Mouse (Mus musculus) myocyte (in vitro differentiated cells): ENCODE data around the gene Gstp3. TPM values are rescaled to one million over a fixed set of nuclear protein-coding genes. Genes with fewer than 3 reads are reported as not detected.
A peak's percentile ranks its signal among the peaks of the same experiment; 100 is the strongest.

Experiments used
- H3K27me3 ChIP-seq: one replicate; pipeline ENCODE4 v1.6.1; 2011; ENCODE audit not compliant: control insufficient read depth, insufficient read depth, insufficient read length
- H3K36me3 ChIP-seq: one replicate; pipeline ENCODE4 v1.6.1; 2011; ENCODE audit not compliant: control insufficient read depth, insufficient read depth
- H3K4me2 ChIP-seq: one replicate; pipeline ENCODE4 v1.6.1; 2011; ENCODE audit warnings: low read depth, control low read depth
- H3K4me3 ChIP-seq: one replicate; pipeline ENCODE4 v1.5.1; 2011; ENCODE audit warnings: mild to moderate bottlenecking, control low read depth, moderate library complexity
- H3K79me2 ChIP-seq: one replicate; pipeline ENCODE4 v1.6.1; 2011; ENCODE audit not compliant: control insufficient read depth, insufficient read depth
- H3ac ChIP-seq: one replicate; pipeline ENCODE4 v1.6.1; 2011; ENCODE audit not compliant: control insufficient read depth, insufficient read length
- CEBPB ChIP-seq: IDR thresholded peaks from 2 replicates; pipeline ENCODE4 v1.6.1; 2011; ENCODE audit warnings: mild to moderate bottlenecking, moderate library complexity; ENCODE audit not compliant: poor library complexity, insufficient read depth, severe bottlenecking
- E2F4 ChIP-seq: IDR thresholded peaks from one replicate; pipeline ENCODE4 v1.6.1; 2011; ENCODE audit warnings: mild to moderate bottlenecking, control low read depth, moderate library complexity; ENCODE audit not compliant: insufficient read depth
- MYOD1 ChIP-seq, 3 experiments: IDR thresholded peaks; one replicate each; pipeline ENCODE4 v1.6.1; 2011; ENCODE audit warnings: control low read depth in 2 of 3, low read depth in 2 of 3, mild to moderate bottlenecking in 2 of 3, moderate library complexity in 1 of 3; ENCODE audit not compliant: insufficient read length in 2 of 3, control insufficient read depth in 1 of 3
- MYOG ChIP-seq, 3 experiments: IDR thresholded peaks; one replicate each; pipeline ENCODE4 v1.6.1; 2011; ENCODE audit warnings: control low read depth in 2 of 3, low read depth in 2 of 3, mild to moderate bottlenecking in 2 of 3; ENCODE audit not compliant: insufficient read length in 2 of 3, control insufficient read depth in 1 of 3, insufficient read depth in 1 of 3
- POLR2A ChIP-seq: IDR thresholded peaks from one replicate; pipeline ENCODE4 v1.6.1; 2011; ENCODE audit warnings: low read depth, mild to moderate bottlenecking, control low read depth, moderate library complexity; ENCODE audit not compliant: insufficient read length
- POLR2AphosphoS2 ChIP-seq: IDR thresholded peaks from one replicate; pipeline ENCODE4 v1.6.1; 2011; ENCODE audit warnings: low read depth, control low read depth; ENCODE audit not compliant: insufficient read length
- REST ChIP-seq: IDR thresholded peaks from one replicate; pipeline ENCODE4 v1.6.1; 2011; ENCODE audit warnings: mild to moderate bottlenecking, control low read depth, moderate library complexity; ENCODE audit not compliant: insufficient read depth, insufficient read length
- SRF ChIP-seq: IDR thresholded peaks from one replicate; pipeline ENCODE4 v1.6.1; 2011; ENCODE audit warnings: low read depth; ENCODE audit not compliant: control insufficient read depth, insufficient read length
- TCF12 ChIP-seq: IDR thresholded peaks from one replicate; pipeline ENCODE4 v1.6.1; 2011; ENCODE audit warnings: mild to moderate bottlenecking, control low read depth; ENCODE audit not compliant: poor library complexity, insufficient read depth, severe bottlenecking
- TCF3 ChIP-seq: IDR thresholded peaks from one replicate; pipeline ENCODE4 v1.6.1; 2011; ENCODE audit warnings: low read depth, control low read depth; ENCODE audit not compliant: insufficient read length
- USF1 ChIP-seq: IDR thresholded peaks from one replicate; pipeline ENCODE4 v1.6.1; 2011; ENCODE audit warnings: low read depth, mild to moderate bottlenecking, control low read depth, moderate library complexity
- polyA plus RNA-seq: library from polyadenylated mRNA; unstranded; fragments of >200 nt; fragmentation: generic; extraction: Trizol; gene quantifications from one replicate; pipeline ENCODE4 v1.2.1, GENCODE M21; 2012; ENCODE audit warnings: missing spikeins

The Gstp3 gene
- polyA plus RNA-seq, 1 experiment: 0.25 TPM

- Histone ChIP-seq H3K4me2 (peak within 1 kb of the TSS; percentile 98), H3K36me3 (no peaks in the 10 kb centered on the region), H3K4me3 (peak within 1 kb of the TSS; percentile 57), H3K27me3 (no peaks in the 10 kb centered on the region), H3ac (peak within 1 kb of the TSS; percentile 59), H3K79me2 (peaks cover 15% of the 10 kb centered on the region)
- TF ChIP-seq MYOD1 (IDR thresholded peaks at IDR 0.05; ENCODE audit: control insufficient read depth in 1 of 3, insufficient read length in 2 of 3, low read depth in 2 of 3) (peak in 1 of 3 experiments; percentile 54), POLR2AphosphoS2 (peak; percentile 11), POLR2A (peak; percentile 69), E2F4 (no peak), TCF12 (no peak)
These were observed 40.7 kb upstream of the Gstp3 start, which contains the start of gene Pitpnm1 for GRCm38 (mm10) chr19:4099837-4100717. Gene Pitpnm1 (plus strand): TSS chr19:4099998.

GRCm38 (mm10) chr19:4099056-4099455 lies 39.7 kb upstream of the Gstp3 start:
- Histone ChIP-seq H3K79me2 (peaks cover 15% of the 10 kb centered on the region), H3ac (no peak overlapping the region), H3K27me3 (no peaks in the 10 kb centered on the region), H3K4me3 (peak overlapping the region; percentile 57), H3K4me2 (peak overlapping the region; percentile 98), H3K36me3 (no peaks in the 10 kb centered on the region)
- no peak for TF ChIP-seq REST
- TF ChIP-seq MYOG (IDR thresholded peaks at IDR 0.05; ENCODE audit: control insufficient read depth in 1 of 3, insufficient read depth in 1 of 3, insufficient read length in 2 of 3, low read depth in 2 of 3): peak; percentile 38 to 76 (median 50)
- TF ChIP-seq MYOD1 (IDR thresholded peaks at IDR 0.05; ENCODE audit: control insufficient read depth in 1 of 3, insufficient read length in 2 of 3, low read depth in 2 of 3): peak; percentile 65 to 91 (median 74)
- TF ChIP-seq SRF: peak; percentile 13
- TF ChIP-seq E2F4: no peak
- peak; percentile 19 for TF ChIP-seq TCF3
- TF ChIP-seq USF1: no peak
- peak; percentile 45 for TF ChIP-seq POLR2A

- H3K4me2 ChIP-seq: peak overlapping the region; percentile 98
- H3K36me3 ChIP-seq: no peaks in the 10 kb centered on the region
- TF ChIP-seq E2F4: no peak
- no peak for TF ChIP-seq POLR2A
- no peak for TF ChIP-seq REST
- peak overlapping the region; percentile 57 for H3K4me3 ChIP-seq
- H3ac ChIP-seq: no peak overlapping the region
- H3K27me3 ChIP-seq: no peaks in the 10 kb centered on the region
- H3K79me2 ChIP-seq: peaks cover 15% of the 10 kb centered on the region
These were observed 39.1 kb upstream of the Gstp3 start for GRCm38 (mm10) chr19:4098426-4098825.

- Histone ChIP-seq H3K4me3 (peak overlapping the region; percentile 57), H3ac (peak overlapping the region; percentile 7), H3K79me2 (peaks cover 15% of the 10 kb centered on the region), H3K36me3 (no peaks in the 10 kb centered on the region), H3K4me2 (peak overlapping the region; percentile 98), H3K27me3 (no peaks in the 10 kb centered on the region)
- TF ChIP-seq CEBPB (peak; percentile 51; the same call in 1 of the 2 replicates), TCF12 (no peak)
These were observed 38.1 kb upstream of the Gstp3 start for GRCm38 (mm10) chr19:4097441-4097825.

- Histone ChIP-seq H3ac (peak within 1 kb of the TSS; percentile 7), H3K4me3 (peak within 1 kb of the TSS; percentile 57), H3K27me3 (no peaks in the 10 kb centered on the region), H3K4me2 (peak within 1 kb of the TSS; percentile 98), H3K36me3 (no peaks in the 10 kb centered on the region), H3K79me2 (peaks cover 15% of the 10 kb centered on the region)
- TF ChIP-seq TCF3: no peak
- TF ChIP-seq SRF: no peak
- peak in 2 of 3 experiments; percentile 25 to 69 for TF ChIP-seq MYOG (IDR thresholded peaks at IDR 0.05; ENCODE audit: control insufficient read depth in 1 of 3, insufficient read depth in 1 of 3, insufficient read length in 2 of 3, low read depth in 2 of 3)
- TF ChIP-seq MYOD1 (IDR thresholded peaks at IDR 0.05; ENCODE audit: control insufficient read depth in 1 of 3, insufficient read length in 2 of 3, low read depth in 2 of 3): peak in 2 of 3 experiments; percentile 68 to 76
- peak; percentile 61 for TF ChIP-seq POLR2AphosphoS2
- TF ChIP-seq E2F4: peak; percentile 49
- peak; percentile 72 for TF ChIP-seq POLR2A
These were observed 37.5 kb upstream of the Gstp3 start, which contains the start of gene Cdk2ap2 for GRCm38 (mm10) chr19:4096642-4097440. Gene Cdk2ap2 (plus strand): TSS chr19:4097182.
